Mouse (Mus musculus) kidney, embryonic 16.5 days (tissue): ENCODE measurements around the gene Tmem44. TPM values are rescaled to one million over a fixed set of nuclear protein-coding genes. Genes with fewer than 3 reads are reported as not detected.

Experiments
- ATAC-seq: fragments of 200-750 bp; cut with Nextera tagmentation; 2 replicates; pipeline ENCODE4 v1.8.0; 2017; ENCODE audit warnings: moderate TSS enrichment; ENCODE audit not compliant: low FRiP score, low TSS enrichment
- H3K27ac ChIP-seq: fragments of 300-500 bp; sonication (generic); 2 replicates; pipeline ENCODE4 v1.5.1; 2014; ENCODE audit warnings: low read length
- H3K27me3 ChIP-seq: fragments of 300-500 bp; sonication (generic); 2 replicates; pipeline ENCODE4 v1.6.1; 2014; ENCODE audit warnings: low read length, control low read depth, mixed read lengths; ENCODE audit not compliant: insufficient read depth
- H3K36me3 ChIP-seq: fragments of 300-500 bp; sonication (generic); 2 replicates; pipeline ENCODE4 v1.6.1; 2014; ENCODE audit warnings: low read length, control low read depth, mixed read lengths; ENCODE audit not compliant: insufficient read depth
- H3K4me1 ChIP-seq: fragments of 300-500 bp; sonication (generic); 2 replicates; pipeline ENCODE4 v1.6.1; 2014; ENCODE audit warnings: low read length, control low read depth, mixed read lengths; ENCODE audit not compliant: insufficient read depth
- H3K4me2 ChIP-seq: fragments of 300-500 bp; sonication (generic); replicated peaks from 2 replicates; pipeline ENCODE4 v1.6.1; 2014; ENCODE audit warnings: low read depth, low read length
- H3K4me3 ChIP-seq: fragments of 300-500 bp; sonication (generic); 2 replicates; pipeline ENCODE4 v1.5.1; 2014; ENCODE audit warnings: mild to moderate bottlenecking, low read length
- H3K9ac ChIP-seq: fragments of 300-500 bp; sonication (generic); replicated peaks from 2 replicates; pipeline ENCODE4 v1.6.1; 2014; ENCODE audit warnings: low read length
- H3K9me3 ChIP-seq: fragments of 300-500 bp; sonication (generic); 2 replicates; pipeline ENCODE4 v1.6.1; 2016; ENCODE audit warnings: low read length, control low read depth
- WGBS: fragments of 180-500 bp; shearing (Covaris S2); extraction: QIAGEN DNeasy Blood & Tissue Kit; methylation state at CpG from one replicate; pipeline ENCODE4 v1.1.7; 2014; 5-methylcytosine and 5-hydroxymethylcytosine counted together
- polyA plus RNA-seq: library from polyadenylated mRNA; unstranded; fragments of >200 nt; fragmentation: Nextera tagmentation; extraction: Ambion mirVana; gene quantifications from 2 replicates; pipeline ENCODE4 v1.2.1, GENCODE M21; 2015

The Tmem44 gene
- polyA plus RNA-seq, 1 experiment from 2014 or later, result 16.8 TPM

DNA sequence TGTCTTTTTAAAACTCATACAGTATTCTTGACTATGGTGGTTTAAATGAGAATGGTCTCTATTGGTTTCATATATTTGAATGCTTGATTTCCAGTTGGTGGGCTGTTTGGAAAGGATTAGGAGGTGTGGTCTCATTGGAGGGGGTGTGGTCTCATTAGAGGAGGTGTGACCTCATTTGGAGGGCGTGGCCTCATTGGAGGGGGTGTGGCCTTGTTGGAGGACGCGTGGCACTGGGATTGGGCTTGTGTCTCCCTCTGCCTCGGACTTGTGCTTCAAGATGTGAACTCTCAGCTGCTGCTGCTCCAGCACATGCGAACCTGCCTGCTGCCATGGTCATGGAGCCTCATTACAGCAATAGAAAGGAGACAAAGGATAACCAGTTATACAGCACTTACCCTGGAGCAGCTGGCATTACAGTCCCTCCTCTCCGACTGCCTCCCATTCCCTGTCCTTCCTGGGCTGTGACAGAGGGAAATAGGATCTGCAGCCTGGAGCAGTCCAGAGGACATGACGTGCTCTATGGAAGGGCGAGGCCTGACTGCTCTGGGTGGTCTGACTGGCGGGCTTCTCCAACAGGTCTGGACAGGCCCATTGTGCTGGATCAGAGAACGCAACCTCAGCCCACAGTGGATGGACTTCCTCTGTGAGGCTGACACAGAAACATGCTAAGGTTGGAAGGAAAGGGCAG is 28.2 kb downstream of the Tmem44 start:
- Histone ChIP-seq H3K4me2 (no peak overlapping the region), H3K4me1 (peaks cover 9% of the 10 kb centered on the region), H3K27ac (no peak overlapping the region), H3K9me3 (no peaks in the 10 kb centered on the region), H3K27me3 (no peaks in the 10 kb centered on the region), H3K9ac (no peak overlapping the region), H3K36me3 (0 out of 2 replicates have a peak, but pooled peaks cover 8% of the 10 kb centered on the region), H3K4me3 (no peak overlapping the region)
- ATAC-seq, result no peak; the same call in 1 of the 2 replicates
- WGBS, result 66% methylated on average over 10 of the region's 10 CpGs

DNA sequence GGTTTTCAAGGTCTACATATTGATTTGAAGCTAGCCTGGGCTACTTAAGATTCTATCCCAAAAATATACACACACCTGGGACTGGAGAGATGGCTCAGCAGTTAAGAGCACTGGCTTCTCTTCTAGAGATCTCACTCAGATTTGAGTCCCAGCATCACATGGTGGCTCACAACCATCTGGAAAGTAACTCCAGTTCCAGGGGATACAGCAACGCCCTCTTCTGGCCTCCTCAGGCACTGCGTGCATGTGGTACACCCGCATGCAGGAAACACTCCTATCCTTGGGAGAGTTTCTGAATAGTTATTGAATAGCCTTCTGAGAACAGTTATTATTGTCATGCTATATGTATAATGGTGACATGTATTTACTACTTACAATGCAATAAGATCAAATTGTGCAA is 29.5 kb downstream of the Tmem44 start:
- no peaks in the 10 kb centered on the region for H3K27me3 ChIP-seq
- no peak overlapping the region for H3K9ac ChIP-seq
- H3K4me1 ChIP-seq, result peaks cover 11% of the 10 kb centered on the region
- no peak for ATAC-seq
- no peak overlapping the region for H3K27ac ChIP-seq
- no peaks in the 10 kb centered on the region for H3K9me3 ChIP-seq
- H3K36me3 ChIP-seq, result 0 out of 2 replicates have a peak, but pooled peaks cover 8% of the 10 kb centered on the region
- WGBS, result 66% methylated on average over 3 of the region's 3 CpGs
- H3K4me3 ChIP-seq, result no peak overlapping the region
- H3K4me2 ChIP-seq, result no peak overlapping the region

DNA sequence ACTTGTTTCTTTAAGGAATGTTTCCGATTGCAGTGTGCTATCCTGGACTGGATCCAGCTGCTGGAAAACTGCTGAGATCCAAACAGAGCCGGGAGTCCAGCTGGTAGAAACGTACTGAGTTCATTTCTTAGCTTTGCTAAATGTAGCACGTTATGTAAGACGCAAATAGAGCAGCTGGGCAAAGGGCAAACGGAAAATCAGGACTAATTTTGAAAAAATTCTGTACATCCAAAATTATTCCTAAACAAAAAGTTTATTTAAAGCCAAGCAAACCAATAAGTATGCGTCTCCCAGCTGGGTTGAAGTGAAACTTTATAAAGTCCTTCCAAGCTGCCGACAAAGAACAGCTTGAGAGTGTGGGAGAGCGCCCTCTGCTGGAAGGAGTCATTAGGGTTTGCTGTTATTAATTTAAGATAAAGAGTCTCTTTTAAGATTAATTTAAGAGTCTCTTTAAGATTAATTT is 30.2 kb downstream of the Tmem44 start:
- peaks cover 11% of the 10 kb centered on the region; the same call in 1 of the 2 replicates for H3K36me3 ChIP-seq
- H3K4me1 ChIP-seq, result peaks cover 11% of the 10 kb centered on the region

DNA sequence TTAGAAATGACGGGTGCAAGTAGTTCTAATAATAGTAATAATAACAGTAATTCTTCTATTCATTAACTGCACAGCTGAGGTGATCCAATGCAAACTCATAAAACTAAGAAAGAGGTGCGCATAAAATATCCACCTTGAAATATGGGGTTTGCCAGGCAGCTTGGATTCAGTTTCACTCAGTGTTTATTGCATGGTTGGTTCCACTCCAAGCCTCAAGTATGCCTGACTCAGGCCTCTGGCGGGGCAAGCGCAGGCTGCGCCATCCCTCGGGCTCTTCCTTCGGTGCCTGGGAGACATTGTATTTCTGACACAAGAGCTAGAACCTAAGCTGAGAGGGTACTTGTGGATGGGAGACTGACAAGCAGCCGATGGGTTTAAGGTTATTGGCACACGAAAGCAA is 32.0 kb downstream of the Tmem44 start:
- Histone ChIP-seq H3K4me1 (peaks cover 14% of the 10 kb centered on the region), H3K9ac (no peak overlapping the region), H3K4me3 (no peak overlapping the region), H3K4me2 (no peak overlapping the region), H3K27ac (no peak overlapping the region), H3K9me3 (peaks cover 5% of the 10 kb centered on the region; the same call in 1 of the 2 replicates), H3K36me3 (peaks cover 4% of the 10 kb centered on the region; the same call in 1 of the 2 replicates), H3K27me3 (no peaks in the 10 kb centered on the region)
- WGBS, result 51% methylated on average over 9 of the region's 9 CpGs
- peak; percentile 49; the same call in 1 of the 2 replicates for ATAC-seq

More for the DNA sequence above, 30.2 kb downstream of the Tmem44 start:
- Histone ChIP-seq H3K4me2 (peak overlapping the region; percentile 48), H3K27me3 (no peaks in the 10 kb centered on the region), H3K4me3 (peak overlapping the region; percentile 29; the same call in 1 of the 2 replicates), H3K9ac (no peak overlapping the region), H3K9me3 (peaks cover 3% of the 10 kb centered on the region; the same call in 1 of the 2 replicates), H3K27ac (no peak overlapping the region)
- 16% methylated on average over 9 of the region's 9 CpGs for WGBS
- no peak for ATAC-seq

DNA sequence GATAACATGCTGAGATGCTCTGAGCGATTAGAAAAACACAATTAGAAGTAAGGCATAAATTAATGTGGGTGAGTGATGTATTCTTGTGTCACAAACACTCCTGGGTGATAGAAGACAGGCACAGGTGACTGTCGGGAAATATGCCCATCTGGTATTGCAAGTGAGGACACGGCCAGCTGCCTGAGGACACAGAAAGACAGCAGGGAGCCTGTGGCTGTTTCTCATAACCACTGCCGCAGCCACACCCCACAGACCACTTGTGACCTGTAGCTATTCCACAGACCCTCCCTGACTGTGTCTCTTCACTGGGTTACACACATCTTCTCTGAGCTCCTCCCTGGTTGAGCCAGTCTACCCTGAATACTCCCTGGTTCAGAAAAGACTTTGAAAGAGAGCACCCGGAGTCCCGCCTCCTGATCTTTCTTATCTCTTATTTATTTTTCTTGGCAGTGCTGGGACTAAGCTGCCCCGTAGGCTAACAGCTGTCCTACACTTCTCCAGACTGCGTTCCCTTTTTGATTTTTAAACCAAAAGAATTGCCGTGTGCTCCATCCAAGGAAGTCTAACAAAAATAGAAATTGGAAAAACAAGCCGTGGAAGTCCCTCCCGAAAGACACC is 32.9 kb downstream of the Tmem44 start:
- H3K4me2 ChIP-seq, result no peak overlapping the region
- H3K36me3 ChIP-seq, result peaks cover 4% of the 10 kb centered on the region; the same call in 1 of the 2 replicates
- H3K27me3 ChIP-seq, result no peaks in the 10 kb centered on the region
- H3K4me1 ChIP-seq, result peaks cover 23% of the 10 kb centered on the region
- H3K27ac ChIP-seq, result no peak overlapping the region
- WGBS, result 43% methylated on average over 11 of the region's 11 CpGs
- H3K9me3 ChIP-seq, result peaks cover 5% of the 10 kb centered on the region; the same call in 1 of the 2 replicates
- no peak overlapping the region for H3K9ac ChIP-seq
- H3K4me3 ChIP-seq, result no peak overlapping the region
- no peak for ATAC-seq

GRCm38 (mm10) chr16:30516993-30517392 is 33.6 kb downstream of the Tmem44 start:
- Histone ChIP-seq H3K27me3 (no peaks in the 10 kb centered on the region), H3K9me3 (peaks cover 5% of the 10 kb centered on the region; the same call in 1 of the 2 replicates), H3K4me2 (no peak overlapping the region), H3K36me3 (peaks cover 4% of the 10 kb centered on the region; the same call in 1 of the 2 replicates), H3K27ac (no peak overlapping the region), H3K9ac (no peak overlapping the region), H3K4me1 (peaks cover 31% of the 10 kb centered on the region), H3K4me3 (no peak overlapping the region)
- ATAC-seq, result no peak
- WGBS, result 97% methylated on average over 9 of the region's 9 CpGs

DNA sequence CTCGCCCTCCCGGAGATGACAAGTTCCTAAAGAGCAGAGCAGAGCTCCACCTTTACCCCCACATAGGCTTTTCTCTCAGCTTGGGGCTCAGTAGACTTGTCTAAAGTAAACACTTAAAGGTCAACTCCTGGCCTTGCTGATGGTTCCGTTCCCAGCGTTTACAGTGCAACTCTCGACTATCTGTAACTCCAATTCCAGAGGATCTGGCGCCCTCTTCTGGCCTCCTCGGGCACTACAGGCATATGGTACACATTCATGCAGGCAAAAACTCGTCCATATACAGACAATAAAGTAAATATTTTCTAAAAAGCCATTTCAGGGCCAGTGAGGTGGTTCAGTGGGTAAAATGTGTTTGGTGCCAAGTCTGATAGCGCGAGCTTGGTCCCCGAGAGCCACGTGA is 35.2 kb downstream of the Tmem44 start:
- H3K27ac ChIP-seq, result no peak overlapping the region
- peaks cover 5% of the 10 kb centered on the region; the same call in 1 of the 2 replicates for H3K9me3 ChIP-seq
- 78% methylated on average over 12 of the region's 12 CpGs for WGBS
- H3K9ac ChIP-seq, result no peak overlapping the region
- ATAC-seq, result no peak
- no peak overlapping the region for H3K4me2 ChIP-seq
- no peak overlapping the region for H3K4me3 ChIP-seq
- H3K27me3 ChIP-seq, result no peaks in the 10 kb centered on the region
- H3K36me3 ChIP-seq, result peaks cover 4% of the 10 kb centered on the region; the same call in 1 of the 2 replicates
- peaks cover 41% of the 10 kb centered on the region for H3K4me1 ChIP-seq

DNA sequence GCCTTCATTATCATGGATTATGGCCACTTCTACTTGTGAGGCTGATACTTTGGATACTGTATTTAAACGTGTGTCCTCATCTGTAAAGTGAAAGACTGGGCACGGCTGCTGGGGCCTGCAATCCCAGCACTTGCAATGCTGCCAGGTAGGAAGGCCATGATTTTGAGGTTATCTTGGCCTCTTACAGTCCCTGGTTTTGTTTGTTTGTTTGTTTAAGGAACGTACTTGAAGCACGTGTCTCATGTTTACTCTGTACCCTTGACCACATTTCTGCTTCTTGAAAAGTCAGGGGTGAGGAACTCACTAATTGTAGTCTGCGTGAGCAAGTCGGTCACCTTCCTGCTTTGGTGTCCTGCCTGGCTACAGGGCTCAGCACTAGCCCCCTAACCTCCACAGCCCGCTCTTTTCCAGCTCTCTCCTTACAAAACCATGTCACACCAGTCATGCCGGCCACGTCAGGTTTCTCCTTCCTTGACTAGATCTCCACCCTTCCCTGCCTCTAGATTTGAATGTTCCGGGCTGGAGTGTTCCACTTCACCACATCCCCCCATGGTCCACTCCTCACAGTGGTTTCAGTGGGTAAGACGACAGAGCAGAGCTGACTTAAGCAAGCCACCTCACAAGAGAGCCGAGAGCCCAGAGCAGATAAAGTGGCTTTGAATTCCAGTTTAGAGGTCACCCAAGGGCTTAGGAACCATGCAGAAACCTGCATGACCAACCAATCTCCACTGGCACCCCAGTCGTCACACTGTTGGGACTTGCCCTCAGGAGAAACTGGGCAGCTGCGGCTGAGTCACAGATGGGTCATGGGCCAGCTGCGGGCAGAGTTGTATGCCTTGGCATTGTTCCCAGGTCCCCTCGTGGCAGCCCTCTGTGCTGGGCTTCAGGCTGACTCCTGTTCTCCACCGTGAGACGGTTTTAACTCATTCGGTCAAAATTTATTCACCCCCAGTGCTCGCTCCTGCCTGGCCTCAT is 37.3 kb downstream of the Tmem44 start:
- no peak overlapping the region for H3K4me3 ChIP-seq
- WGBS, result 46% methylated on average over 20 of the region's 20 CpGs
- no peak overlapping the region for H3K9ac ChIP-seq
- no peak overlapping the region for H3K4me2 ChIP-seq
- H3K9me3 ChIP-seq, result peaks cover 5% of the 10 kb centered on the region; the same call in 1 of the 2 replicates
- peak; percentile 37 for ATAC-seq
- peak overlapping the region; percentile 74 for H3K27ac ChIP-seq
- H3K4me1 ChIP-seq, result peaks cover 46% of the 10 kb centered on the region
- H3K36me3 ChIP-seq, result peaks cover 4% of the 10 kb centered on the region; the same call in 1 of the 2 replicates
- no peaks in the 10 kb centered on the region for H3K27me3 ChIP-seq

DNA sequence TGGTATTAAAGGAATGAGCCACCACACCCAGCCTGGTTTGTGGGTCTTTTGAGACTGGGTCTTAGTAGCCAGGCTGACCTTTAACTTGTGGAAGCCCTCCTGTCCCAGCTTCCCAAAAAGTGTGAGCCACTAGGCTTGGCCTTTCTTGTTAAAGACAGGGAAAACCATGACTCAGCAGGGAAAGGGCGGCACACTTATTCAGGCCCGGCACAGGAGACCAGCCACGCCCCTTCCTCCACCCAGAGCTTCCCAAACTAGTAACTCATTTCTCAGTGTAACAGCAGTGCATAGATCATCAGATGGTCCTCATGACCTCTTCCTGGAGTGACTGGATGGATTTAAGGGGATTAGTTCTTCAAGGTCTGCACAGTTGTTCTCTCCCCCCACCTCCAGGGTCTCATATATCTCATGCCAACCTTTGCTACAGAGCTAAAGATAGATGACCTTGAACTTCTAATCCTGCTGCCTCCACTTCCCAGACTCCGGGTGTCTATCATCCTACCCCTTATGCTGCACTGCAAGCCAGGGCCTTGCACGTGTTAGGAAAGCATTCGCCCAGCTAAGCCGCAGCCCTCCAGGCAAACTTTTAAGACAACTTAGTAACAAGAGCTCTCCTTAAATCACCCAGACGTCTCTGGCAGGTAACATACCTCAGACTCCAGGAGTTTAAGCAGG is 38.1 kb downstream of the Tmem44 start:
- no peak overlapping the region for H3K4me3 ChIP-seq
- H3K4me2 ChIP-seq, result peak overlapping the region; percentile 68; the same call in 1 of the 2 replicates
- H3K27me3 ChIP-seq, result no peaks in the 10 kb centered on the region
- ATAC-seq, result peak; percentile 59
- H3K36me3 ChIP-seq, result peaks cover 4% of the 10 kb centered on the region; the same call in 1 of the 2 replicates
- H3K9ac ChIP-seq, result no peak overlapping the region
- peaks cover 38% of the 10 kb centered on the region for H3K4me1 ChIP-seq
- peaks cover 5% of the 10 kb centered on the region; the same call in 1 of the 2 replicates for H3K9me3 ChIP-seq
- peak overlapping the region; percentile 74 for H3K27ac ChIP-seq
- WGBS, result 14% methylated on average over 8 of the region's 8 CpGs
